9 mouse cellular contexts compared by ENCODE assay signal in the genomic region with DNA sequence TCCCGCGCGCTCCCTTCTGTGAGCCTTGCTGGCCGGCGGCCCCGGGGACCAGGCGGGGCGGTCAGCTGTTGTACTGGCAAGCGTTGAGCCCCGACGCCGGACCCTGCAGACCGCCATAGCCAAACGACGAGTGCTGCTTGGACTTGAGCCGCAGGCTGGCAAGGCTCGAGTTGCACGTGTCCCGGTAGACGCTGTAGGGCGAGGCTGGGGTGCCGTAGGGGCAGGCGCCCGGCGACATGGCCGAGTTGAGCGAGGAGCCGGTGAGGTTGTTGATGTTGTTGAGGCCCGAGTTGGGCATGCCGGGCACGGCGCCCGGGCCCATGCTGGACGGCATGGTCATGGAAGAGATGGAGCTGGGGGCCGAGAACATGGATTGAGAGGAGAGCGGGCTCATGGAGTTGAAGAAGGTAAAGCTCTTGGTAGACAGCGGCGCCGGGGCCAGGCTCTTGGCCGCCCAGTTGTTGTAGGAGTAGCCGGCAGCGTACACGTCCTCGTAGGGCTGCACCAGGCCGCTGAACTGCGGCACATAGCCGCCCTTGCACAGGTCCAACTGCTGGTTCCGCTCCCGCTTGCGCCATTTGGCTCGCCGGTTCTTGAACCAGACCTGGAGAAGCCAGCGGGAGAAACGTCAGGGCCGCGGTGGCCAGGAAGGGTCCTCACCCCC. TPM values are rescaled to one million over a fixed set of nuclear protein-coding genes. Genes with fewer than 3 reads are reported as not detected.
DNase-seq lines count a peak whose midpoint lies in the region; ATAC-seq and TF ChIP-seq lines count a peak whose summit lies in the region.
"Had no signal": no experiment of that assay in that cellular context is flagged by ENCODE, and none has a peak within 500 bp of the region (broad histone marks: within the 10 kb centered on the region; RNA-seq: fewer than 3 reads in every experiment).

No protein-coding gene starts in this region.

- H3K4me3 ChIP-seq in heart, embryonic 12.5 days, result peak overlapping the region; percentile 24; the same call in 1 of the 2 replicates
- peak overlapping the region; percentile 52 for H3K4me3 ChIP-seq in E14TG2a.4 (replicated peaks; ENCODE audit: low read length)
- peak overlapping the region; percentile 30 for H3K4me3 ChIP-seq in embryonic facial prominence, embryonic 11.5 days (ENCODE audit: low read depth, low read length)
- H3K4me3 ChIP-seq in left cerebral cortex, adult 2 months, result no peak overlapping the region

- no peaks in the 10 kb centered on the region for H3K9me3 ChIP-seq in heart, embryonic 12.5 days (replicated peaks)
- H3K9me3 ChIP-seq in E14TG2a.4 (ENCODE audit: low read length), result peaks cover 8% of the 10 kb centered on the region; the same call in 1 of the 2 replicates
- no peaks in the 10 kb centered on the region for H3K9me3 ChIP-seq in embryonic facial prominence, embryonic 11.5 days (replicated peaks; ENCODE audit: control insufficient read depth, low read length)

- H3K27ac ChIP-seq in heart, embryonic 12.5 days (ENCODE audit: poor library complexity, severe bottlenecking), result no peak overlapping the region
- 0 out of 2 replicates have a peak overlapping the region, but pooled peaks have one; percentile 35 for H3K27ac ChIP-seq in embryonic facial prominence, embryonic 11.5 days (replicated peaks; ENCODE audit: low read depth, low read length)
- H3K27ac ChIP-seq in left cerebral cortex, adult 2 months, result no peak overlapping the region

- intact Hi-C loops in left cerebral cortex, adult 2 months (cut with DNase I), result loop anchor here (5.0 kb wide), 2 partner anchors 136 to 431 kb away; no protein-coding TSS in a partner anchor

- WGBS in heart, embryonic 12.5 days, result 2% methylated on average over 53 of the region's 56 CpGs
- 1% methylated on average over 56 of the region's 56 CpGs for WGBS in embryonic facial prominence, embryonic 11.5 days

- peaks cover 88% of the 10 kb centered on the region for H3K27me3 ChIP-seq in heart, embryonic 12.5 days (replicated peaks)
- peaks cover 94% of the 10 kb centered on the region for H3K27me3 ChIP-seq in E14TG2a.4 (ENCODE audit: insufficient read depth, low read length)
- H3K27me3 ChIP-seq in embryonic facial prominence, embryonic 11.5 days (ENCODE audit: control insufficient read depth, insufficient read depth, low read length), result peaks cover 39% of the 10 kb centered on the region

- H3K4me1 ChIP-seq in heart, embryonic 12.5 days (replicated peaks), result peaks cover 31% of the 10 kb centered on the region
- peaks cover 39% of the 10 kb centered on the region for H3K4me1 ChIP-seq in E14TG2a.4 (replicated peaks; ENCODE audit: low read depth, low read length)
- peaks cover 4% of the 10 kb centered on the region for H3K4me1 ChIP-seq in embryonic facial prominence, embryonic 11.5 days (ENCODE audit: control insufficient read depth, insufficient read depth, low read length)

- TF ChIP-seq CTCF in E14TG2a.4 (conservative IDR thresholded peaks at IDR 0.05; ENCODE audit: low read length), result no peak
- no peak for TF ChIP-seq CTCF in left cerebral cortex, adult 2 months (IDR thresholded peaks at IDR 0.05)

- H3K36me3 ChIP-seq in heart, embryonic 12.5 days, result no peaks in the 10 kb centered on the region
- H3K36me3 ChIP-seq in E14TG2a.4 (ENCODE audit: insufficient read depth, low read length), result no peaks in the 10 kb centered on the region
- H3K36me3 ChIP-seq in embryonic facial prominence, embryonic 11.5 days (replicated peaks; ENCODE audit: control insufficient read depth, insufficient read depth, low read depth, low read length), result no peaks in the 10 kb centered on the region

- no peak overlapping the region for H3K9ac ChIP-seq in heart, embryonic 12.5 days
- H3K9ac ChIP-seq in embryonic facial prominence, embryonic 11.5 days (replicated peaks; ENCODE audit: low read length), result peak overlapping the region; percentile 61

- H3K4me2 ChIP-seq in heart, embryonic 12.5 days, result peak overlapping the region; percentile 25; the same call in 1 of the 2 replicates
- peak overlapping the region; percentile 32 for H3K4me2 ChIP-seq in embryonic facial prominence, embryonic 11.5 days (ENCODE audit: low read depth, low read length)

- no peak for ATAC-seq in heart, embryonic 12.5 days (ENCODE audit: insufficient number of reproducible peaks, low FRiP score)
- ATAC-seq in embryonic facial prominence, embryonic 11.5 days (replicated peaks; ENCODE audit: insufficient number of reproducible peaks, low FRiP score, low TSS enrichment, low read depth), result no peak

- no peak for DNase-seq in heart, adult 18-20 months
- no peak for DNase-seq in embryonic facial prominence, embryonic 11.5 days (ENCODE audit: low spot score)
- DNase-seq in kidney, postnatal 10 days, result peak; percentile 40
- no peak for DNase-seq in layer of hippocampus, adult 18-20 months (ENCODE audit: low spot score in 2 of 2)
- no peak for DNase-seq in cerebellum, adult 9-10 months
- no peak for DNase-seq in left cerebral cortex, adult 2 months (ENCODE audit: extremely low spot score in 1 of 2, low spot score in 2 of 2)

RNA-seq across cellular contexts. Expression of a gene that starts 9.9 kb away (rescaled TPM):
- polyA plus RNA-seq in heart, embryonic 12.5 days (2016; fragmentation: Nextera tagmentation; extraction: Ambion mirVana), result 0.54 and 0.87 TPM in 2 replicates
- not detected for total RNA-seq in heart, adult 18-20 months (2021)
- 48.5 and 54.9 TPM in 2 replicates for polyA plus RNA-seq in embryonic facial prominence, embryonic 11.5 days (2014; fragmentation: Nextera tagmentation; extraction: Ambion mirVana)
- not detected for total RNA-seq in layer of hippocampus, adult 18-20 months (2021)
- not detected for total RNA-seq in left cerebral cortex, adult 2 months (2021)
- total RNA-seq: MEL had no signal

RNA-seq across cellular contexts. Expression of a gene that starts 41.8 kb away (rescaled TPM):
- polyA plus RNA-seq in heart, embryonic 12.5 days (2016; fragmentation: Nextera tagmentation; extraction: Ambion mirVana), result not detected in 2 replicates
- total RNA-seq in heart, adult 18-20 months (2021), result under 1 TPM; 0.20 to 0.21 TPM
- not detected in 2 replicates for polyA plus RNA-seq in embryonic facial prominence, embryonic 11.5 days (2014; fragmentation: Nextera tagmentation; extraction: Ambion mirVana)
- total RNA-seq in layer of hippocampus, adult 18-20 months (2021), result not detected
- total RNA-seq in left cerebral cortex, adult 2 months (2021), result under 1 TPM; 0.25 to 0.44 TPM
- total RNA-seq: MEL had no signal
